Mouse (Mus musculus): ENCODE results near the gene Kiss1.

DNA sequence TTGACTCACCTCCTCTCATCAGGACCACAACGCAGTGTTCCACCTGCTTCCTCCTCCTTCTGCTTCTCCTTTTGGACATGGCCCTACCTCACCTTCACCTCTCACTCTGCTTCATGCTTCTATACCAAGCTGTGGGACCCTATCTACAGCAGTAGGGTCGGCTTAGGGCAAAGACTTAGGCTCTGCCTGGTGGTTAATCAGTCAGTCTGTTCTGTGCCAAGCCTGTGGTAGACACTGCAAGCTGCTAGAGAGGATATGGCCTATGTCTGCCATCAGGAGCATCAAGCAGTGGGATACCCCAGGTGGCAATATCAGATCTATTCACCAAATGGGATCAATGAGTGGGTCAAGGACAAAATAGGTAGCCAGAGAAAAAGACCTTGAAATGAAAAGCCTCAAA lies 41.1 kb upstream of the Kiss1 start:
- TF ChIP-seq POLR2A (IDR thresholded peaks at IDR 0.05; ENCODE audit: control insufficient read depth in 1 of 2, insufficient read depth in 1 of 2, low read depth in 1 of 2, low read length in 2 of 2, poor library complexity in 1 of 2) (no peak), CHD2 (IDR thresholded peaks at IDR 0.05; ENCODE audit: low read length) (no peak), CTCF (IDR thresholded peaks at IDR 0.05 in 2 of 3, conservative IDR thresholded peaks at IDR 0.05 in 1 of 3; ENCODE audit: control insufficient read depth in 1 of 3, insufficient read depth in 1 of 3, low read depth in 2 of 3, low read length in 3 of 3, poor library complexity in 1 of 3, severe bottlenecking in 1 of 3) (no peak), MAX (IDR thresholded peaks at IDR 0.05; ENCODE audit: low read length) (no peak), GATA1 (IDR thresholded peaks at IDR 0.05; ENCODE audit: low read depth, low read length) (no peak), MEF2A (IDR thresholded peaks at IDR 0.05; ENCODE audit: extremely low read depth, insufficient replicate concordance, low read depth, low read length, poor library complexity, severe bottlenecking) (no peak), SIN3A (IDR thresholded peaks at IDR 0.05; ENCODE audit: low read length) (no peak)
